Comparison of ENCODE assay signal across 9 mouse cellular contexts in genomic region chr17:56551841-56552581, GRCm38 (mm10). TPM values are rescaled to one million over a fixed set of nuclear protein-coding genes. Genes with fewer than 3 reads are reported as not detected.
DNase-seq lines count a peak whose midpoint lies in the region; ATAC-seq and TF ChIP-seq lines count a peak whose summit lies in the region.
"Had no signal": no experiment of that assay in that cellular context is flagged by ENCODE, and none has a peak within 500 bp of the region (broad histone marks: within the 10 kb centered on the region; RNA-seq: fewer than 3 reads in every experiment).

No protein-coding gene starts in this region.

- H3K27me3 ChIP-seq in forebrain, embryonic 12.5 days = no peaks in the 10 kb centered on the region
- no peaks in the 10 kb centered on the region for H3K27me3 ChIP-seq in hindbrain, embryonic 13.5 days
- no peaks in the 10 kb centered on the region for H3K27me3 ChIP-seq in neural tube, embryonic 15.5 days (replicated peaks)
- H3K27me3 ChIP-seq in kidney, embryonic 16.5 days (ENCODE audit: insufficient read depth, low read length) = no peaks in the 10 kb centered on the region

- peaks cover 46% of the 10 kb centered on the region for H3K4me1 ChIP-seq in forebrain, embryonic 12.5 days
- H3K4me1 ChIP-seq in hindbrain, embryonic 13.5 days (replicated peaks) = peaks cover 45% of the 10 kb centered on the region
- peaks cover 26% of the 10 kb centered on the region for H3K4me1 ChIP-seq in neural tube, embryonic 15.5 days
- H3K4me1 ChIP-seq in kidney, embryonic 16.5 days (ENCODE audit: insufficient read depth, low read length) = no peaks in the 10 kb centered on the region
- H3K4me1 ChIP-seq in lung, adult 2 months (ENCODE audit: control insufficient read depth, insufficient read depth, low read length) = no peaks in the 10 kb centered on the region
- H3K4me1 ChIP-seq: liver, embryonic 12.5 days had no signal

- peak; percentile 80 for ATAC-seq in forebrain, embryonic 12.5 days (ENCODE audit: low FRiP score)
- ATAC-seq in hindbrain, embryonic 13.5 days (ENCODE audit: low FRiP score) = peak; percentile 81
- ATAC-seq in neural tube, embryonic 15.5 days (ENCODE audit: low FRiP score) = peak; percentile 65
- ATAC-seq in kidney, embryonic 16.5 days (ENCODE audit: low FRiP score, low TSS enrichment) = no peak

- H3K36me3 ChIP-seq in forebrain, embryonic 12.5 days (replicated peaks) = no peaks in the 10 kb centered on the region
- H3K36me3 ChIP-seq in hindbrain, embryonic 13.5 days = no peaks in the 10 kb centered on the region
- no peaks in the 10 kb centered on the region for H3K36me3 ChIP-seq in neural tube, embryonic 15.5 days
- H3K36me3 ChIP-seq in kidney, embryonic 16.5 days (ENCODE audit: insufficient read depth, low read length) = no peaks in the 10 kb centered on the region
- H3K36me3 ChIP-seq: liver, embryonic 12.5 days had no signal

- no peak for TF ChIP-seq CTCF in lung, adult 2 months (IDR thresholded peaks at IDR 0.05; ENCODE audit: insufficient read depth, low read length)

- H3K27ac ChIP-seq in forebrain, embryonic 12.5 days = peak overlapping the region; percentile 97
- H3K27ac ChIP-seq in hindbrain, embryonic 13.5 days = peak overlapping the region; percentile 92
- peak overlapping the region; percentile 82 for H3K27ac ChIP-seq in neural tube, embryonic 15.5 days (replicated peaks)
- H3K27ac ChIP-seq in kidney, embryonic 16.5 days (ENCODE audit: low read length) = no peak overlapping the region
- H3K27ac ChIP-seq: liver, embryonic 12.5 days had no signal

- no peak for TF ChIP-seq POLR2A in lung, adult 2 months (IDR thresholded peaks at IDR 0.05; ENCODE audit: borderline replicate concordance, extremely low read depth, low read depth, low read length)

- peak; percentile 4 for DNase-seq in ovary, postnatal 36 days (ENCODE audit: low spot score)
- no peak for DNase-seq in ovary, postnatal 14 days (ENCODE audit: low spot score)
- no peak for DNase-seq in lung, adult 2 months

- H3K4me2 ChIP-seq in forebrain, embryonic 12.5 days = peak overlapping the region; percentile 17; the same call in 1 of the 2 replicates
- no peak overlapping the region for H3K4me2 ChIP-seq in hindbrain, embryonic 13.5 days
- H3K4me2 ChIP-seq in neural tube, embryonic 15.5 days = no peak overlapping the region
- no peak overlapping the region for H3K4me2 ChIP-seq in kidney, embryonic 16.5 days (replicated peaks; ENCODE audit: low read depth, low read length)
- H3K4me2 ChIP-seq: liver, embryonic 12.5 days had no signal

- WGBS in forebrain, embryonic 12.5 days = 27% methylated on average over 6 of the region's 6 CpGs
- 27% methylated on average over 6 of the region's 6 CpGs for WGBS in hindbrain, embryonic 13.5 days
- WGBS in neural tube, embryonic 15.5 days = 34% methylated on average over 6 of the region's 6 CpGs
- WGBS in kidney, embryonic 16.5 days = 80% methylated on average over 6 of the region's 6 CpGs
- 76% methylated on average over 6 of the region's 6 CpGs for WGBS in lung, adult 2 months

- no peaks in the 10 kb centered on the region for H3K9me3 ChIP-seq in forebrain, embryonic 12.5 days
- no peaks in the 10 kb centered on the region for H3K9me3 ChIP-seq in hindbrain, embryonic 13.5 days
- H3K9me3 ChIP-seq in neural tube, embryonic 15.5 days (replicated peaks) = no peaks in the 10 kb centered on the region
- H3K9me3 ChIP-seq in kidney, embryonic 16.5 days (ENCODE audit: low read length) = 0 out of 2 replicates have a peak, but pooled peaks cover 3% of the 10 kb centered on the region
- H3K9me3 ChIP-seq: liver, embryonic 12.5 days had no signal

- H3K4me3 ChIP-seq in forebrain, embryonic 12.5 days (replicated peaks) = no peak overlapping the region
- no peak overlapping the region for H3K4me3 ChIP-seq in hindbrain, embryonic 13.5 days
- H3K4me3 ChIP-seq in neural tube, embryonic 15.5 days (replicated peaks) = no peak overlapping the region
- H3K4me3 ChIP-seq in kidney, embryonic 16.5 days (ENCODE audit: low read length) = no peak overlapping the region
- H3K4me3 ChIP-seq in lung, adult 2 months (replicated peaks; ENCODE audit: extremely low read depth, low read depth, low read length) = no peak overlapping the region
- H3K4me3 ChIP-seq: liver, embryonic 12.5 days had no signal

- 0 out of 2 replicates have a peak overlapping the region, but pooled peaks have one; percentile 2 for H3K9ac ChIP-seq in forebrain, embryonic 12.5 days
- H3K9ac ChIP-seq in hindbrain, embryonic 13.5 days = no peak overlapping the region
- no peak overlapping the region for H3K9ac ChIP-seq in neural tube, embryonic 15.5 days (replicated peaks)
- no peak overlapping the region for H3K9ac ChIP-seq in kidney, embryonic 16.5 days (replicated peaks; ENCODE audit: low read length)
- H3K9ac ChIP-seq: liver, embryonic 12.5 days had no signal

RNA-seq across cellular contexts. Expression of gene Gm20219, which starts 2.2 kb away (rescaled TPM):
- 0.87 and 1.4 TPM in 2 replicates for polyA plus RNA-seq in forebrain, embryonic 12.5 days (2016; fragmentation: Nextera tagmentation; extraction: Ambion mirVana)
- 1.2 and 1.8 TPM in 2 replicates for polyA plus RNA-seq in hindbrain, embryonic 13.5 days (2015; fragmentation: Nextera tagmentation; extraction: Ambion mirVana)
- 0.95 and 1.4 TPM in 2 replicates for polyA plus RNA-seq in neural tube, embryonic 15.5 days (2015; fragmentation: Nextera tagmentation; extraction: Ambion mirVana)
- 1.8 and 2.4 TPM in 2 replicates for polyA plus RNA-seq in kidney, embryonic 16.5 days (2015; fragmentation: Nextera tagmentation; extraction: Ambion mirVana)
- polyA plus RNA-seq in lung, adult 2 months (2012; rRNA removed) = 10.2 and 16.7 TPM in 2 replicates

RNA-seq across cellular contexts. Expression of gene Safb2, which starts 32.4 kb away (rescaled TPM):
- polyA plus RNA-seq in forebrain, embryonic 12.5 days (2016; fragmentation: Nextera tagmentation; extraction: Ambion mirVana) = 100 and 104 TPM in 2 replicates
- 76.1 and 76.2 TPM in 2 replicates for polyA plus RNA-seq in hindbrain, embryonic 13.5 days (2015; fragmentation: Nextera tagmentation; extraction: Ambion mirVana)
- 73.4 and 76.5 TPM in 2 replicates for polyA plus RNA-seq in neural tube, embryonic 15.5 days (2015; fragmentation: Nextera tagmentation; extraction: Ambion mirVana)
- 80.2 and 86.0 TPM in 2 replicates for polyA plus RNA-seq in kidney, embryonic 16.5 days (2015; fragmentation: Nextera tagmentation; extraction: Ambion mirVana)
- 92.1 and 99.5 TPM in 2 replicates for polyA plus RNA-seq in lung, adult 2 months (2012; rRNA removed)

RNA-seq across cellular contexts. Expression of gene Safb, which starts 32.6 kb away (rescaled TPM):
- 180 and 187 TPM in 2 replicates for polyA plus RNA-seq in forebrain, embryonic 12.5 days (2016; fragmentation: Nextera tagmentation; extraction: Ambion mirVana)
- polyA plus RNA-seq in hindbrain, embryonic 13.5 days (2015; fragmentation: Nextera tagmentation; extraction: Ambion mirVana) = 105 and 113 TPM in 2 replicates
- 95.9 and 103 TPM in 2 replicates for polyA plus RNA-seq in neural tube, embryonic 15.5 days (2015; fragmentation: Nextera tagmentation; extraction: Ambion mirVana)
- polyA plus RNA-seq in kidney, embryonic 16.5 days (2015; fragmentation: Nextera tagmentation; extraction: Ambion mirVana) = 123 and 133 TPM in 2 replicates
- polyA plus RNA-seq in lung, adult 2 months (2012; rRNA removed) = 102 and 115 TPM in 2 replicates

RNA-seq across cellular contexts. Expression of gene Znrf4, which starts 39.8 kb away (rescaled TPM):
- not detected in 2 replicates for polyA plus RNA-seq in forebrain, embryonic 12.5 days (2016; fragmentation: Nextera tagmentation; extraction: Ambion mirVana)
- polyA plus RNA-seq in hindbrain, embryonic 13.5 days (2015; fragmentation: Nextera tagmentation; extraction: Ambion mirVana) = not detected in 2 replicates
- polyA plus RNA-seq in neural tube, embryonic 15.5 days (2015; fragmentation: Nextera tagmentation; extraction: Ambion mirVana) = not detected in 2 replicates
- not detected in 2 replicates for polyA plus RNA-seq in kidney, embryonic 16.5 days (2015; fragmentation: Nextera tagmentation; extraction: Ambion mirVana)
- 0.17 and 0.22 TPM in 2 replicates for polyA plus RNA-seq in lung, adult 2 months (2012; rRNA removed)
- polyA plus RNA-seq: liver, embryonic 12.5 days; small intestine, adult 2 months had no signal

RNA-seq across cellular contexts. Expression of gene 2410015M20Rik, which starts 57.6 kb away (rescaled TPM):
- polyA plus RNA-seq in forebrain, embryonic 12.5 days (2016; fragmentation: Nextera tagmentation; extraction: Ambion mirVana) = 170 and 173 TPM in 2 replicates
- polyA plus RNA-seq in hindbrain, embryonic 13.5 days (2015; fragmentation: Nextera tagmentation; extraction: Ambion mirVana) = 204 and 212 TPM in 2 replicates
- polyA plus RNA-seq in neural tube, embryonic 15.5 days (2015; fragmentation: Nextera tagmentation; extraction: Ambion mirVana) = 205 and 212 TPM in 2 replicates
- polyA plus RNA-seq in kidney, embryonic 16.5 days (2015; fragmentation: Nextera tagmentation; extraction: Ambion mirVana) = 242 and 284 TPM in 2 replicates
- polyA plus RNA-seq in lung, adult 2 months (2012; rRNA removed) = 81.7 and 104 TPM in 2 replicates
